Mouse (Mus musculus) kidney, adult 8-10 months (tissue): ENCODE measurements at regions not wholly inside any gene's neighbourhood (a gene's known extent, or its start where the extent isn't known, plus 50 kb on each side); places are given as distances from the start of the nearest gene placed in this dataset.
A peak's percentile ranks its signal among the peaks of the same experiment; 100 is the strongest.

Source experiments
- DNase-seq, 2 experiments: peaks; one replicate each; pipeline ENCODE4 v3.0.0; 2022

- no peak for DNase-seq
These were observed 179.0 kb upstream of the Dmrta1 start for GRCm38 (mm10) chr4:89500232-89500631.

GRCm38 (mm10) chr4:89490947-89491346 is 180.1 kb upstream of the Cdkn2b start:
- no peak for DNase-seq

GRCm38 (mm10) chr4:89487416-89488165 is 176.8 kb upstream of the Cdkn2b start:
- DNase-seq, result no peak

GRCm38 (mm10) chr4:89486963-89487362 is 176.1 kb upstream of the Cdkn2b start:
- DNase-seq, result no peak

- peak; percentile 19 to 48 for DNase-seq
These were observed 175.2 kb upstream of the Cdkn2b start for GRCm38 (mm10) chr4:89485981-89486531.

GRCm38 (mm10) chr4:89478646-89479237 is 167.9 kb upstream of the Cdkn2b start:
- DNase-seq, result no peak

GRCm38 (mm10) chr4:89475848-89476247 is 165.0 kb upstream of the Cdkn2b start:
- no peak for DNase-seq

- no peak for DNase-seq
These were observed 164.2 kb upstream of the Cdkn2b start for GRCm38 (mm10) chr4:89474836-89475541.

GRCm38 (mm10) chr4:89471426-89471825 is 160.6 kb upstream of the Cdkn2b start:
- DNase-seq, result no peak

GRCm38 (mm10) chr4:89470756-89471155 is 159.9 kb upstream of the Cdkn2b start:
- no peak for DNase-seq

- DNase-seq, result no peak
These were observed 159.0 kb upstream of the Cdkn2b start for GRCm38 (mm10) chr4:89469883-89470282.

GRCm38 (mm10) chr4:89469406-89469805 is 158.6 kb upstream of the Cdkn2b start:
- DNase-seq, result no peak

GRCm38 (mm10) chr4:89466766-89467165 is 155.9 kb upstream of the Cdkn2b start:
- no peak for DNase-seq

GRCm38 (mm10) chr4:89463121-89463520 is 152.3 kb upstream of the Cdkn2b start:
- DNase-seq, result no peak

GRCm38 (mm10) chr4:89460170-89460762 is 149.4 kb upstream of the Cdkn2b start:
- no peak for DNase-seq

GRCm38 (mm10) chr4:89459346-89459666 is 148.5 kb upstream of the Cdkn2b start:
- DNase-seq, result no peak

- no peak for DNase-seq
These were observed 147.9 kb upstream of the Cdkn2b start for GRCm38 (mm10) chr4:89458628-89459345.

GRCm38 (mm10) chr4:89457861-89458260 is 147.0 kb upstream of the Cdkn2b start:
- no peak for DNase-seq

GRCm38 (mm10) chr4:89454926-89455325 is 144.1 kb upstream of the Cdkn2b start:
- no peak for DNase-seq

- DNase-seq, result no peak
These were observed 142.2 kb upstream of the Cdkn2b start for GRCm38 (mm10) chr4:89453051-89453450.

- DNase-seq, result no peak
These were observed 140.9 kb upstream of the Cdkn2b start for GRCm38 (mm10) chr4:89451741-89452140.

- DNase-seq, result no peak
These were observed 136.1 kb upstream of the Cdkn2b start for GRCm38 (mm10) chr4:89446765-89447487.
